Mouse (Mus musculus) liver, embryonic 14.5 days (tissue): ENCODE measurements around the gene Mgat1. TPM values are rescaled to one million over a fixed set of nuclear protein-coding genes. Genes with fewer than 3 reads are reported as not detected.

Experiments used
- ATAC-seq: fragments of 200-750 bp; cut with Nextera tagmentation; 2 replicates; pipeline ENCODE4 v1.8.0; 2017; ENCODE audit warnings: moderate number of reproducible peaks, mild to moderate bottlenecking, moderate library complexity; ENCODE audit not compliant: insufficient read depth
- DNase-seq, 3 experiments: peaks; one replicate each; pipeline ENCODE4 v3.0.0-alpha.2; 2012 to 2013; ENCODE audit warnings: low read depth in 3 of 3, low spot score in 3 of 3
- H3K27ac ChIP-seq: fragments of 300-500 bp; sonication (generic); 2 replicates; pipeline ENCODE4 v1.5.1; 2014; ENCODE audit warnings: moderate library complexity, mild to moderate bottlenecking, control low read depth, inconsistent platforms
- H3K27me3 ChIP-seq: fragments of 300-500 bp; sonication (generic); 2 replicates; pipeline ENCODE4 v1.6.1; 2014; ENCODE audit warnings: mild to moderate bottlenecking, low read length, moderate library complexity; ENCODE audit not compliant: control insufficient read depth, insufficient read depth
- H3K36me3 ChIP-seq: fragments of 300-500 bp; sonication (generic); replicated peaks from 2 replicates; pipeline ENCODE4 v1.6.1; 2014; ENCODE audit warnings: low read depth; ENCODE audit not compliant: control insufficient read depth, insufficient read depth
- H3K4me1 ChIP-seq, 2 experiments: fragments of 200-500 bp in 1 of 2; fragments of 300-500 bp in 1 of 2; sonication (generic) in 1 of 2; replicated peaks; 2 replicates each; pipeline ENCODE4 v1.6.1; 2012 to 2014; ENCODE audit warnings: antibody characterized with exemption in 1 of 2, inconsistent platforms in 1 of 2, low read length in 1 of 2; ENCODE audit not compliant: control insufficient read depth in 2 of 2, insufficient read depth in 2 of 2
- H3K4me2 ChIP-seq: fragments of 300-500 bp; sonication (generic); 2 replicates; pipeline ENCODE4 v1.6.1; 2014; ENCODE audit warnings: low read depth, mild to moderate bottlenecking, control low read depth, moderate library complexity
- H3K4me3 ChIP-seq, 2 experiments: fragments of 200-500 bp in 1 of 2; fragments of 300-500 bp in 1 of 2; sonication (generic) in 1 of 2; 2 replicates each; pipeline ENCODE4 v1.5.1; 2012 to 2014; ENCODE audit warnings: low read depth in 2 of 2, low read length in 2 of 2, mild to moderate bottlenecking in 2 of 2, control low read depth in 1 of 2, inconsistent platforms in 1 of 2, moderate library complexity in 1 of 2; ENCODE audit not compliant: insufficient read depth in 1 of 2
- H3K9ac ChIP-seq: fragments of 300-500 bp; sonication (generic); replicated peaks from 2 replicates; pipeline ENCODE4 v1.6.1; 2014; ENCODE audit warnings: mild to moderate bottlenecking, control low read depth, moderate library complexity
- H3K9me3 ChIP-seq: fragments of 300-500 bp; sonication (generic); 2 replicates; pipeline ENCODE4 v1.6.1; 2016; ENCODE audit warnings: low read length, mixed read lengths; ENCODE audit not compliant: control insufficient read depth
- CTCF ChIP-seq: IDR thresholded peaks from 2 replicates; pipeline ENCODE4 v1.5.1; 2016; ENCODE audit warnings: antibody characterized with exemption, low read depth, control low read depth
- EP300 ChIP-seq: IDR thresholded peaks from 2 replicates; pipeline ENCODE4 v1.6.1; 2016; ENCODE audit warnings: antibody characterized with exemption, low read depth
- WGBS: fragments of 180-500 bp; shearing (Covaris S2); extraction: QIAGEN DNeasy Blood & Tissue Kit; methylation state at CpG from one replicate; pipeline ENCODE4 v1.1.7; 2014; ENCODE audit not compliant: insufficient replicate concordance; 5-methylcytosine and 5-hydroxymethylcytosine counted together
- polyA plus RNA-seq, 2 experiments: library from polyadenylated mRNA; depleted of rRNA in 1 of 2; stranded (reverse) in 1 of 2; unstranded in 1 of 2; fragments of >200 nt; fragmentation: Nextera tagmentation in 1 of 2; extraction: Ambion mirVana in 1 of 2; gene quantifications; 2 replicates each; pipeline versions ENCODE4 v1.2.1 to v1.2.3; 2012 to 2014

The Mgat1 gene
- polyA plus RNA-seq, 2 experiments, result 22.6 to 22.8 TPM

GRCm38 (mm10) chr11:49232781-49233180 lies 11.2 kb upstream of the Mgat1 start:
- H3K27ac ChIP-seq, result no peak overlapping the region
- DNase-seq, result no peak
- H3K36me3 ChIP-seq, result no peaks in the 10 kb centered on the region
- no peak overlapping the region for H3K4me3 ChIP-seq
- no peak overlapping the region for H3K9ac ChIP-seq
- no peak for ATAC-seq
- H3K27me3 ChIP-seq, result no peaks in the 10 kb centered on the region
- 70% methylated on average over 3 of the region's 3 CpGs for WGBS
- TF ChIP-seq CTCF (no peak), EP300 (no peak)
- no peaks in the 10 kb centered on the region for H3K9me3 ChIP-seq
- no peak overlapping the region for H3K4me2 ChIP-seq
- H3K4me1 ChIP-seq, result 0 out of 4 replicates have a peak, but pooled peaks cover 0 to 4% of the 10 kb centered on the region in 2 experiments

DNA sequence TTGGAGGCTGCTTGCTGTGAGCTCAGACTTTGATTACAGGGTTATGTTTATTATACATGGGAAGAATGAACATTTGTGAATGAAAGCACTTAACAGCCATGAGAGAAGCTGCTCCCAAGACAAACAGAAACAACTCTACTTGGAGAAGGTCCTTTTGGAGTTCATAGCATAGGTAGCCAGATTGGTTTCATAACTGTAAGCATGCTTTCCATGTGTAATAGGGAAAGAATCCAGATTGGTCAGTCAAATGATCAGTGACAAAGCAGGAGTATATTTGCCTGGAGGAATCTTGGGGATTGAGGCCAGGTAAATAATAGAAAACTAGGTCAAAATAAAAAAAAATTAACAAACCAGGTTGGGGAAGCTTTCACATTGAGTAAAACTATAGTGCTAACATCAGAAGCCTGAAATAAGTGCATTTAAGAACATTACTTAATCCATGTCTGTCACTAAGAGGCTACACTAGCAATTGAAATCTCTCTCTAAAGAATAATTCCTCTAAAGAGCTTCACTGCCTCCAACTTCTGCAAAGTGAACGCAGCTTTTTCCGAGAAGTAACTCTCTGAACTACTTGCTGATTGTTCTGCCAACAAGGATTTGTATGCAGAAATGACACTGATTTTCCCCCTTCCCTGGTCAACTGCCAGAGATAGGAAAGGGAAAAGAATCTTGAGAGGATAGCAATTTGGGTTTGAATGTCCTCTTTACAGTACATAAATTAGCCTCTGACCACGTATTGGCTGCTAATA lies 8.4 kb upstream of the Mgat1 start:
- Histone ChIP-seq H3K27me3 (no peaks in the 10 kb centered on the region), H3K4me3 (no peak overlapping the region), H3K4me1 (0 out of 4 replicates have a peak, but pooled peaks cover 0 to 6% of the 10 kb centered on the region in 2 experiments), H3K36me3 (no peaks in the 10 kb centered on the region), H3K4me2 (no peak overlapping the region), H3K9me3 (no peaks in the 10 kb centered on the region), H3K27ac (no peak overlapping the region), H3K9ac (no peak overlapping the region)
- WGBS, result 41% methylated on average over 3 of the region's 3 CpGs
- DNase-seq, result no peak
- no peak for ATAC-seq
- no peak for TF ChIP-seq EP300
- TF ChIP-seq CTCF, result no peak

DNA sequence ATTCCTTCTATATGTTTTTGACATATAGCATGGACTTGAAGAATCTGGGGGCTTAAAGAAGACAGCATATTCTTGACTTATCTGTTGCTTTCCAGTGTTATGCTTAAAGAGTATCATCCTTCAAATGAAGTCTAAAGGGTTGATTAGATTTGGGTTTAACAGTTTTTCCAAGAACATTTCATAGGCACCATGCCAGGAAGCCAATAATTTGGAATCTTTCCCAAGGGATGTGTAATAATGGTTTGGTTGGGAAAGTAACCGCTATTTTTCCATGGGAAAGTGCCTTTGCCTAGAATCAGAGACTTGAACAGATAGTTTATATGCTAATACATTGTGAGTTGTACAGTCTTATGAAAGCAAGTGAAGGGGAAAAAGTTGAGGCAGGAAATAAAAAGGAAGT lies 7.1 kb upstream of the Mgat1 start:
- Histone ChIP-seq H3K36me3 (no peaks in the 10 kb centered on the region), H3K4me1 (0 out of 4 replicates have a peak, but pooled peaks cover 0 to 6% of the 10 kb centered on the region in 2 experiments), H3K27me3 (no peaks in the 10 kb centered on the region), H3K27ac (no peak overlapping the region), H3K9me3 (no peaks in the 10 kb centered on the region), H3K4me2 (no peak overlapping the region), H3K9ac (no peak overlapping the region), H3K4me3 (no peak overlapping the region)
- DNase-seq (no peak), ATAC-seq (no peak)
- WGBS, result 68% methylated on average over 1 of the region's 1 CpGs
- TF ChIP-seq CTCF, result no peak
- TF ChIP-seq EP300, result no peak

DNA sequence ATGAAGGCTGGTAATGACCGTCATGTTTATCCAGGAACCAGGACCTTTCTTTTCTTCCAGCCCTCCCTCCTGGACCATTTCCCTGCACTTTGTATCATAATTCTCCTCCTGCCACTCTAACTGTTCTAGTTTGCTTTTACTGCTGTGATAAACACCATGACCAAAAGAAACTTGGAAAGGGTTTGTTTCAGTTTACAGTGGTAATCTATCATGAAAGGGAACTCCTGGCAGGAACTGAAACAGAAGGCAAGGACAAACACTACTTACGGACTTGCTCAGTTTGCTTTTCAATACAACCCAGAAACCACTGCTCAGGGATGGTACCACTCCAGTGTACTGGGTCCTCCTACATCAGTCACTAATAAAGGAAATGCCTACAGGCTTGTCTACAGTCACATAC lies 6.5 kb upstream of the Mgat1 start:
- TF ChIP-seq EP300 (no peak), CTCF (no peak)
- Histone ChIP-seq H3K4me1 (0 out of 4 replicates have a peak, but pooled peaks cover 0 to 6% of the 10 kb centered on the region in 2 experiments), H3K9me3 (no peaks in the 10 kb centered on the region), H3K9ac (no peak overlapping the region), H3K27ac (no peak overlapping the region), H3K27me3 (no peaks in the 10 kb centered on the region), H3K4me2 (no peak overlapping the region), H3K4me3 (no peak overlapping the region), H3K36me3 (no peaks in the 10 kb centered on the region)
- 25% methylated on average over 2 of the region's 2 CpGs for WGBS
- ATAC-seq, result no peak
- no peak for DNase-seq

DNA sequence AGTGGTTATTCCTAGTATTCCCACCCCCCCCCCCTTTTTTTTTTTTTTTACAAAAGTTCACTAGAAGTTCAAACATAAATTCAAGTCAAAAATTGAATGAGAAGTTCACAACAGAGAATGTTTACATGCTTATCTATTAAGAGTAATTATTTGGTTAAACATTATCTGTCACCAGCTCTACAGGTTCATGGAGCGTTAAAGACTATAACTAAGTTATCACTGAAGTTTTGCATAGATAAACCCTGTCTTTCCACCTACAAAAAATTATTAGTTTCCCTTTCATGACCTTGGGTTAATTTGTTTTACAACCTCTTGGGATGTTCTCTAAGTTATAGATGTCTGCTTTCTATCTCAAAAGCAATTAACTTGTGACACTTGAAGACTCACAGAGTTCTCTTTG lies 3.7 kb upstream of the Mgat1 start:
- Histone ChIP-seq H3K9ac (no peak overlapping the region), H3K4me2 (no peak overlapping the region), H3K4me1 (peaks cover 11 to 20% of the 10 kb centered on the region in 2 experiments), H3K27me3 (no peaks in the 10 kb centered on the region), H3K36me3 (no peaks in the 10 kb centered on the region), H3K4me3 (no peak overlapping the region), H3K27ac (no peak overlapping the region), H3K9me3 (no peaks in the 10 kb centered on the region)
- no peak for DNase-seq
- 37% methylated on average over 1 of the region's 1 CpGs for WGBS
- TF ChIP-seq EP300 (no peak), CTCF (no peak)
- no peak for ATAC-seq
